Mouse (Mus musculus): Measurements from ENCODE around the gene Trak1.

Trak1 gene

DNA sequence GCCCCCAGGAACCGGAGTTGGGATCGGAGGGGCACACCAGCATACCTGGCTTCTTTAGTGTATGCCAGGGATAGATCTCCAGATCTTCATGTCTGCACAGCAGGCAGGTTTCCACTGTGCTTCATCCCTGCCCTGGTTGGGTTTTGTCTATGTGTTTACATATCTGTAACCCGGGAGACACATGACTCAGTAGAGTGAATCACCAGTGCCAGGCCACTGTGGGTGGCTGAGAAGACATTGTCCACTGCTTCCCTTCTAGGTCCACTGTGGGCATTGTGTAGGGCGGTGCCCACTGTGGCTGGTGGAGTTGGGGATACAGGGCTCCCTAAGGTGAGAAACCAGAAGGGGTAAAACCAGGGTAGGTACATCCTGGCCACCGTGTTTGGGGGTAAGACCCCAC lies 98.5 kb downstream of the Trak1 start:
- DNase-seq (ENCODE audit: low spot score in 2 of 2), result no peak

DNA sequence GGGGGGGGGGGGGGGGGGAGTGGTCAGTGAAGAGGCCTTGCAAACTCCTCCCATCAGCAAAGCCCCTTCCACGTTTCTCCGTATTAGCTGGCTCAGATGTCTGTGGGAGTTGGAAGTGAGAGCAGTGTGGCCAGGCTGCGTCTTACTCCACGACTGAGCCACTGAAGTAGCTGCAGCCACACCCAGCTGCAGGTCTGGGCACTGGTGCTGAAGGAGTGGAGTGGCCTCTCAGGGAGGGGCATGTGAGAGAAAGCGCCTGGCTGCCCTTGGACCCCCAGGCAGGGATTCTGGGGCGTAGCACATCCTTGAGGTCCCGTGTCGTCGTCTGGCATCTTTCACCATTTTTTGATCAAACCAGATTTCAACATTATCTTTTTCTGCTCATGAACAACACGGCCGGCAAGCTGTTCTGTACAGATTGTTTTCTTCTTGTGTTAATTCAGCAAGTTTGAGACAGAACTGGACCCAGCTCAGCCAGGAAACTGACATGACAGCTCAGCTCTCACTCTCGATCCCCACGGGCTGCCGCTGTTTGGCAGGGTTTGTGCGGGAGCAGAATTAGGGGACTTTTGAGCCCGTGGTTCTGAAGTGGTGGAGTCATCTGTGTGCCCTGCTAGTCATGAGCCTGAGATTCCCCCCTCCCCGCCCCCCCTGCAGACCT lies 100.9 kb downstream of the Trak1 start:
- DNase-seq (ENCODE audit: low spot score in 2 of 2), result peak; percentile 64 to 82

DNA sequence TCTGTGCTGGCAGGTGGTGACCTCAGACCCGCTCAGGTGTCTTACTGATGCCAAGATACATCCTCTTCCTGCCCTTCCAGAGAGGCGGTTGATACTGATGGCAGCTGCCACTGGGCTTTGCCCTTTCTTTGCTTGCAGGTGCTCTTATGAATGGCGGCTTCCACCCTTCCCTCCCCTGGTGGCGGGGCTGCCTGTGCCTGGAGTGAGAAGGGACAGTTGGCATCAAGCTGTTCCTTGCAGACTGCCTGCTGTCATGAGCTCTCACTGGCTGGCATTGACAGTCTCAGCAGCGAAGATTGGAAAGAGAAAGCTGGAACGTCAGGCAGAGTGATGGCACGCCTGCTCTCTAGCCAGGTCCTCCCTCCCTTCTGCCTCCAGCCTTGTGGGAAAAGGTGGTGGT lies 101.5 kb downstream of the Trak1 start:
- peak; percentile 84 to 92 for DNase-seq (ENCODE audit: low spot score in 2 of 2)

DNA sequence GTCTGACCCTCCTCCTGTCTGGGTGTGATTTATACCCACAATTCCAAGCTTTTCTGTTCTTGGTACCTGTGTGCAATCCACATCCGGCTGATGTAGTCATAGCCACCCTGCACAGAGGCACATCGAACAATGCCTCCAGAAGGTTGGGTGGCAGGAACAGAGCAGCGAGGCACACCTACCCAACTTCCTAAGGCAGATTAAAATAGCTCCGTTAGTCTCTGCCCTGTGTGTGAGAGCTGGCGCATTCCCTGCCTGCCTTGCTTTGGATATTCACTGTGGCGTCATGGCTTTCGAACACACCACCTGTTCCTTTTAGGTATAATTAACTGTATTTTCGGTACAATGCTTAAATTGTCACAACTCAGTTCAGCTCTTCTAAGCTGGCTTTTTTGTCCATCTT lies 103.3 kb downstream of the Trak1 start:
- DNase-seq (ENCODE audit: low spot score in 2 of 2), result no peak

DNA sequence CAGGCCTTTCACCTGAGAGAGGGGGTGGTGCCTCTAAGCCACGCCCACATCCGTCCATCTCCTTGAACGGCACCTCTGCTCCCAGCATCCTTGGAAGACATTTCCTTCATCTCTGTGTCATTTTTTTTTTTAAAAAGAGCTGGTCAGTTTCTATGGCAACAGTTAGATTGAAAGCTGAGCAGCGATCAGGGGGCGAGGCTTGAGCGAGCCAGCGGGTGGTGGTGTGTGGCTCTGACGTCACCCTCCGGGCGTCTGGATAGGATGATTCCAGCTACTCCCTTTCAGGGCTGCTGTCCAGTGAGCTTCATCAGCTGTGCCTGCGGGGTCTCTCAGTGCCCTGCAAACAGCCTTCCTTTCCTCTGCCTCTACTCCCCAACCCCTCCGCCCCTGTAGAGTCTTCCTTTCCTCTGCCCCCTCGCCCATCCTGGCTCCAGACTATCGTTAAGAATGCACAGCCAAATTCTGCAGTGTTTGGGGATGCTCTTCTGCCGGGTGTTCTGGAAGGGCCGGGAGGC lies 105.9 kb downstream of the Trak1 start:
- DNase-seq (ENCODE audit: low spot score in 2 of 2), result peak; percentile 95 to 98

DNA sequence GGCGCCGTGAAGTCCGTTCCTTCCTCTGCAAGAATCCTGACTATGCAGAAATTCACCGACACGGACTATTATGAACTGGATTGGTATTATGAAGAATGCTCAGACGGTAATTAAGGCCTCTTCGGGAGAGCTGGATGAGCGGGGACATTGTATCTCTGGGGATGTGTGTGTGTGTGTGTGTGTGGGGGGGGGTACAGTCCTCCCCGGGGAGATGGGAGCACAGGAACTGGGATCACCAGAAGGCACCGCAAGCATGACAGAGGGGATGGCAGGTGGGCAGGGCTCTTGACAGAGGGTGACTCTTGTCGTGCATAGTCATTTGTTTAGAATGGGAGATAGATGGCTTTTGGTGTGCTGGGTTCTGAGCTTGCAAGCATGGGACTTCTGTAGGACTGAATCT lies 106.4 kb downstream of the Trak1 start:
- DNase-seq (ENCODE audit: low spot score in 2 of 2), result peak in 1 of 2 experiments; percentile 45

DNA sequence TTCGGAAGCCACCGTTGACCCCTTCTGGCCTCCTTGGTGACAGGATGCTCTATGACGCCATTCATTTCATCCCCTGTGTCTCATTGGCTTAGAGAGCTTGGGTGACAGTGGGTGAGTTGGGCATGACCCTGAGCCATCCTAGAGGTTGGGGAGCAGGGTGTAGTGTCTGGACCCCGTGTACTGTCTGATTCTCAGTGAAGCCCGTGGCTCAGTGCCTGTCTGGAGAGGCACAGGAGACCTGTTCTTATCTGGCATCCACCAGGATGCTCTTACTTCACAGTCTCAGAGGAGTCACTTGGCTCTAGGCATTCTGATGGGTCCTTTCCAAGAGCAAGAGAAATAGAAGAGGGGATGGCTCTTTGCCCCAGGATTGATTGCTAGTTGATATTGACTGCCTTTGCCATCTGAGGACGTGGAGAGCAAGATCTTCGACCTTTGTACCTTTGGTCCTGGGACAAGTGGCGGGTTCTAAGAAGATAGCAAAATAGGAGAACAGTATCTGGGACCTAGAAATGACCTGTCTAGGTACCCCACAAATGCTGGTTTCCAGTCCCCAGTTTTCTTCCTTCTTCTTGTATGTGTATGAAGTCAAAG lies 107.9 kb downstream of the Trak1 start:
- no peak for DNase-seq (ENCODE audit: low spot score in 2 of 2)

DNA sequence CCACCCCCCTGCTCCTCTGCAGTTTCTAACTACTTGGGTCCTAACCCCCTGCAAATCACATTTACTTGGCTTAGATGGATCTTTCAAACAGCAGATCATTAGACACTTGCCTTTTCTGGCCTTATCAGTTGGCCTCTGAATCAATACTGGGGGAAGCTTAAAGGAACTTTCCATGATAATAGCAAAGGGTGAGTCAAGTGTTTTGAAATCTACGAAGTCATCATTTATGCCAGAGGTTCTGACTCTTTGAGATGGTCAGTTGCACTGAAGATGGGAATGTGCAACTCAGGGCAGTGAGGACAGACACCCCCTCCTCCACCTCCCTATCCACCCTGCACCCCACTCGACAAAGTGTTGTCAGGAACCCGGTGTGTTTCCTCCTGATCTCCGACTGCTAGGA lies 108.5 kb downstream of the Trak1 start:
- DNase-seq (ENCODE audit: low spot score in 2 of 2), result no peak

DNA sequence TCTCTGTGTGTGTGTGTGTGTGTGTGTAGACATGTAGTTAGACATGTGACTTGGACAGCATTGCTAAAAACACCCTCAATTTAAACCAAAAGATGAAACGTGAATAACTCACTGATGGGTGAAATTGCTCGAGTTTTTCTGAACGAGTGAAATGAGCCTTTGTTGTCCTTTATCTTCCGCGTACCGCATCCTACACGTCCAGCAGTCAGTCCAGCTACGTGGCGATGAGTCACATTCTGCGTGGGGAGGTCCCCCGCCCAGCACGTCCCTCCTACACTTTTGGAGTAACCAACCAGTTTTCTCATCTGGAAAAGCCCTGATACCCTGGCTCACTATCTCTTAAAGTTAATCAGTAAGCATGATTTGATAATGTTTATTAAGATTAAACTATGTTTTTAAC lies 116.9 kb downstream of the Trak1 start:
- no peak for DNase-seq (ENCODE audit: low spot score in 2 of 2)

DNA sequence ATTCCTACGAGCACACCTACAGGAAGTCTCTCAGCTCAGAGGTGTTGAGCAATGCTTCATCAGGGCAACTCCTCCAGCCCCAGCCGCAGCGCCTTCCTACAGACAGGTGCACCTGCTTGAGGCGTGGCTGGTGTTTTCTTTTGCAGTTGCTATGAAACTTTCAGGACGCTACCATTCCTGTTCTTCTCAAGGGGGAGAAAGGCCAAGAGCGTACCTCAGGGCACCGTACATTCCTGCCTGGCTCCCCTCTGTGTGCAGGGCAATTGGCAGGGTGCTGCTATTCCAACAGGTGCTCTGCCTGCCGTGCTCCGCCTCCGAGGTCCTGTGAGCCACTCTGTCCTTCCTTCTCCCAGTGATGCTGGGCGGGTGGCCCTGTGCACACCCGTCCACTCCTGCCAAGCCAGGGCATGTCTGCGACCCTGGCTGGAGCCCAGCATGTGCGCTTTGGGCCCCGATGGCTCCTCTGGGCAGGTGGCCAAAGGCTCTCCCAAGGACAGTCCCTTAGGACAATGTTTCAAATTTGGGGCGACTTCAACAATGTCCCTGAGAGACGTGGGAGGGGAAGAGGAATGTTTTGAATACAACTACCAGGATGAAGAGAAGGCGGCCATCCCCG lies 118.4 kb downstream of the Trak1 start:
- DNase-seq (ENCODE audit: low spot score in 2 of 2), result peak; percentile 64 to 71

DNA sequence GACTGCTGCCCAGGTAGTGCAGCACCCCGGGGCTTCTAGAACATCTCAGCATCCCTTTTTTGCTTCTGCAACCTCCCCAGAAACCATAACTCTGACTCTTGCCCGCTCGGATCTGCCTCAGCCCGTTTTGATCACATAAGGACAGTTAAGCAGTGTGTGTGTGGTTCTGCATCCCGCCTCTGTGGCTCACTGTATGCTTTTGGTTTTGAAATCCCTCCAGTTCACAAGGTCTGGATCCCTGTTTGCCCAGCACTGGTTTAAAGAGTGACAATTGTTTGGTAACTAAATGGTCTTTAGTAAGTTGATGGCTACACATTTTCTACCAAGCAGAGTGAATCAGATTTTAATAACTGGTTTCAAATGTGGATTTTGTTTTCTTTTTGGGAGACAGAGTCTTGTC lies 119.2 kb downstream of the Trak1 start:
- no peak for DNase-seq (ENCODE audit: low spot score in 2 of 2)

DNA sequence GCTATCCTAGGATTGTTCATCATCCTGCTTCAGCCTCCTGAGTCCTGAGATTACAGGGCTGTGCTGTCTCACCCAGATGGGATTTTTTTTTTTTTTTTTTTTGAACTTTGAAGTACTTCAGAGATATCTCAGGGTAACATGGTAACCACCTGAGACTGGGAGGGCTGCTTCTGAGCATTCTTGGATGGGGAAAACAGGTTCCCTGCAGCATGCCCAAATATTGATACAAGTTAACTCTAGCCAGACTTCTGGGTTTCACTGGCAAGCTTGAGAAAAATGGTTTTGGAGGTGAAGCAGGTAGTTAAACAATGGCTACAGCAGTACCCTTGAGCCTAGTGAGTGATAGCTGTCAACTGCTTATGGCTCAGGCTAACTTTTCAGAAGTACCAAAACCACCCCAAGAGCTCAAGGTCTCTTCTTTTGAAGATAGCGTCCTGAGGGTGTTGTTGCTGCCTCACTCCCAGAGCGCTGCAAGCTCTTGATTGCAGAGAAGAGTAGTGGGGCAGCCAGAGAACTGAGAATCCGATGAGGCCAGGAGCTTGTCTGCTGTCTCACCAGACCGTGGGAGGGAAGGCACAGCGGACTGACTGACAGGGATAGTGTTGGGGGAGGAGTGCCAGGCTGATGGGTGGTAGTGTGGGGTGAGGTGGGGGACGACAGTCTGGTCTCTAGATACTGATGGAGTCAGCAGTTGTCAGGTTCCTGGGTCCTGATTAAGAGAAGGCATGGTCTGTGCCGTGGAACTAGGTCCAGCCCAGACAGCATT lies 119.8 kb downstream of the Trak1 start:
- no peak for DNase-seq (ENCODE audit: low spot score in 2 of 2)

DNA sequence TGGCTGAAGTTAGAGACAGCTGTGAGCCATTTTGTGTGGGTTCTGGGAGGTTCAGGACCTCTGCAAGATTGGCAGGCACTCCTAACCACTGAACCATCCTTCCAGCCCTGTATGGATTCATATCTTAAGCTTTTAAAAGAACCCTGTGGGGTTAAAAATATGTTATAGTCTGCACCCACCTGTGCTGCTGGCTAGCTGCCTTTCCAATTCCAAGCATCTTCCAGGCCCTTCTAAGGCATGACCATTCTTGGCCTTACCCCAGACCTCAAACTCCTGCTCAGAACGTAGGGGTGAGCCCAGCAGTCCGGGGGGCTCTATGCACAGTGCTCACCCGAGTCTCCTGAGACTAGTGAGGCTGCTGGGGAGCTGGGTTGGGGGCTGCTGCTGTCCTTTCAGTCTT lies 121.7 kb downstream of the Trak1 start:
- DNase-seq (ENCODE audit: low spot score in 2 of 2), result no peak

DNA sequence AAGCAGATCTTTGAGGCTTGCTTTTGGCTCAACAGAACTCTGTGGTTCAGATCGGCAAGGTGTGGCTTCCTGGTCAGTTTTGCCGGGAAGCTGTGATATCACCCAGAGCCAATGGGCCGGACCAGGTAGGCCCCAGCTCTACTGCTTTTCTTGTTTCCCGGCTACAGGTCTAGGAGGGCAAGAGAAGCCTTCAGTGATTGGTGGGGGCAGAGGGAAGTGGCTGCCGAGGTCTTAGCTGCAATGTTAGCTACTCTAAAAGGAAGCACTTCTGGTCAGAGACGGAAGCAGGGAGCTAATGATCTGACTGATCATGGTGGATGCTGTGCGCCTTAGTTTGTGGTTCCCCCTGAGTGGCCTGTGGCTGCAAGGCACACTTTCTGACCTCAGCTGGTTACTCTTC lies 122.3 kb downstream of the Trak1 start:
- DNase-seq (ENCODE audit: low spot score in 2 of 2), result no peak

DNA sequence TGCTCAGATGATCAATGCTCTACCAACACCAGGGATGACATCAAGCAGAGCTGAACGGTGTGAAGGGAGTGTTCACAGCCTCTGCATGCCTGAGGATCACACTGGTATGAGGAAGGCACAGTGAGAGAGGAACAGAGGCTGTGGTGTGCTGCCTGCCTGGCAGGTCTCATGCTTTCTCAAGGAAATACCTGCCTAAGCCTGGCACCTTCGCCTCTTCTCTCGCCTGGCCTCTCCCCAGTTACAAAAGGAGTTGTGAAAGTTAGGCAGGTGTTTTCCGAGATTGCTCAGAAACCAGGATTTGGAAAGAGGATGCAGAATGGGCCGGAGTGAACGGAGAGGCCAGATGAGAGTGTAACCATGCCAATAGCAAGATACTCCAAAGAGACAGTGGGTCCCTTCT lies 123.5 kb downstream of the Trak1 start:
- no peak for DNase-seq (ENCODE audit: low spot score in 2 of 2)

DNA sequence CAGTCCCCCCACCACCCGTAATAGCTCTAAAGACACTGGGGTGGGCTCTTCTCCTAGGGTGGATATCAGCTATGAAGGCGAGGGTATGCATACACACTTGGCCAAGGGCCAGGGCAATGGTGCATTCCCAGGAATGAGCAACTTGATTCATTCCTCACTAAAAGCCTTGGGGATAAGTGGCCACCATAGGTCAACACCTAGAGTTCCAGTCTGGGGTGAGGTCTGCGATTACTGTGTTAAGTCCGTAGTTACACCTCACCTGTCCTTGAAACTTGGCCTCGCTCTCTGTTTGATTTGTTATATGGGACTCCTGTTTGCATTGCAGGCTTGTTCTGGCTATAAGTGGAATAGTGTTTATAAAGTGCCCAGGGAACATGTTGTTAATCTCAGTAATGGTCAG lies 125.1 kb downstream of the Trak1 start:
- DNase-seq (ENCODE audit: low spot score in 2 of 2), result no peak

DNA sequence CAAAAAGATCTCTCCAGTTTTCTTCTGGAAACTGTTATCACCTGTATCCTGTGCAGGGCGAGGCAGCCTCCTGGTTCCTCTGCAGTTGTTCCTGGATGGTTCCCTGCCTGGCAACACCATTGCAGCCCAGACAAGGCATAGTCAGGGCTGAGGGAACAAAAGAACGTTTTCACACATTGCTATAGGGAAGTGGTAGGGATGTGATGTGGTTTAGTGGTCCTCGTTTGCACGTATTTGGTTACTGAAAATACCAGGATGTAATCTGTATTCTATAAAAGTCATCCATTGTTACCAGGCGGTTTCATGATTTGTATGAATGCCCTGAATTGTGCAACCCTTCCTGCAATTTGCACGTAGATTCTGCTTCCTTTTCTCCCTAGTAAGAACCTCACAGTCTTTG lies 126.3 kb downstream of the Trak1 start:
- DNase-seq (ENCODE audit: low spot score in 2 of 2), result no peak

DNA sequence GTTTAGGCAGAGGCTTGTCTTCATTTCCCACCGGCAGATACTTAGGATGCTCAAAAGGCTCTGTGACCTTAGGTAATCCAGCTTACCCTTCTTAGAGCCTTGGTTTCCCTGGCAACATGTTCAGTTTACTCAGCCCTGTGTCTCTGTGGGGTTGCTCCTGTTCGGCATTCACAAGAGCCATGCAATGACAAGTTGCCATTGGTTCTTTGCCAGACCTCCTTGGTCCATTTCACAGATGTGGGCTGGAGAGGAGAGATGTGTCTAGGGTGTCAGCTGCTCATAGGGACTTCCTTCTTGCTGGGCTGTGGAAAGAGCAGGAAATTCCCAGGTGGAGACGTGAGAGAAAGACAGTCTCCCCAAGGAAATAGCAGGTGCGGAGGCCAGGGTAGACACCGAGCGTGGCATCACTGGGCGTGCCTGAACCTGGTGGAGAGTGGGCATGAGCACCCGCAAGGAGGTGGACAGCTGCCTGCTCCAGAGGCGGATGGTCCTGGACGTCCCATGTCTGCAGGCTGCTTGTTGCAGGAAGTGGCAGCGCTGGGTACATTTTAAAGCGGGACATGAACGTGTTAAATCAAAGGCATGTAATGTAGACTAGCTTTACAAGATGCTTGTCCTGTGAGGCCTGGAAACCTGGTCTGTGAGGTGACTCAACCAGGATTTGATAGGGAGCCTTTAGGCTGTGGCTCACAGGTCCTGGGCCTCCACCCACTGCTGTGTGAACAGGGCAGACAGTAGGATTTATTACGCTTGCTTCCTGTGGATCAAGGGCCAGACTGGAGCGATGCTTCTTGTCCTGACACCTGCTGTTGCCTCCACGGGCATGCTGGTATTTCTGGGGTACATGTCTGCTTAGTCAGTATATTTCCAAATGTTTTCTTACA lies 127.2 kb downstream of the Trak1 start:
- DNase-seq (ENCODE audit: low spot score in 2 of 2), result no peak

DNA sequence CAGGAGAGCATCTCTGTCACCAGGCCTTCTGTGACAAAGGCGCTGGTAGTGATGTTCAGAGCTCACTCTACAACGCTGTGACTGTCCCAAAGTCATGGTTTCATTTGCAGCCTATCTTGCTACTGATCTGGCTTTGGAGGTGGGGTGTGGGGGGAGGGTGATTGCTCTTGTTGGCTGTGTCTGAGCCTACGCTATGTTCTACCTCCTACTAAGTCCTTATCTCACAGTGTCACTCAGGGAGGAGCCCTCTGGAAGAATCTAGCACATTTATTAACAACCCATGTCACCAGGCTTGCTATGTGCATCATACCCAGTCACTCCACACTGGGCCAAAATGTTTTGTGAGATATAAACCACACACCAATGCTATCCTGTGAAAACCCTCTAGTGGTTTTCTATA lies 129.1 kb downstream of the Trak1 start:
- no peak for DNase-seq (ENCODE audit: low spot score in 2 of 2)

DNA sequence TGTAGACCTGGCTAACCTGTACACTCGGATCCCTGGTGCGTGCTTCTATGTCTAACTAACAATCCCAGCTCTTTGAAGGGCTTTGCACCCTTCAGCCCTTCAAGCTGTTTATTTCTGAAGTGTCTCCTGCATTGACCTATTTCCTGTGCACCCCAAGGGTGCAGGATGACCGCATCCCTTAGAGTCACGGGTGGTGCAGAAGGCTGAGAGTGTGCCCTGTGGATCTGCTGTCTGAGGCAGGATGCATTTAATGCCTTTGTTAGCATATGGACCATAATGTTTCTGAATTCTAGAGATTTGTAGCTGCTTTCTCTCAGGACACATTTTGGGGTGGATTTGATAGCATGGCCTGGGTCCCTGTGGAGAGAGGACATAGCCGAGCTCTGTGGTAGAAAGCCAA lies 129.6 kb downstream of the Trak1 start:
- DNase-seq (ENCODE audit: low spot score in 2 of 2), result no peak

DNA sequence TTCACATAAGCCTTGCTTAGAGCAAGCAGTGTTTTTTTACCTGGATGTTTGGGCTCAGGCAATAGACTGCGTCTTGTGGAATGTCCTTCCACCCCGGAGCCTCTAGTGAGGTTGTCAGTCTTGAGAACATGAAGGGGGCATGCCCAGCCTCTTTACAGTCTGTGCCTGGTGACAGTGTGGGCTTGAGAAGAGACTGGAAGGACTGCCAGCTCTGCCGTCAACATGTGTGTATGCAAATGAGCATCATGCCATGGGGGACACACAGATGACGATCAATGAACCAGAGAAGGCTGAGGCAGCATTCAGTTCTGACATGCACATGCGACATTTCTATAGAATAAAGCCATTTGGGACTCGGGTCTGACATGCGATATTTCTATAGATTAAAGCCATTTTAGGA lies 132.3 kb downstream of the Trak1 start:
- DNase-seq (ENCODE audit: low spot score in 2 of 2), result no peak

DNA sequence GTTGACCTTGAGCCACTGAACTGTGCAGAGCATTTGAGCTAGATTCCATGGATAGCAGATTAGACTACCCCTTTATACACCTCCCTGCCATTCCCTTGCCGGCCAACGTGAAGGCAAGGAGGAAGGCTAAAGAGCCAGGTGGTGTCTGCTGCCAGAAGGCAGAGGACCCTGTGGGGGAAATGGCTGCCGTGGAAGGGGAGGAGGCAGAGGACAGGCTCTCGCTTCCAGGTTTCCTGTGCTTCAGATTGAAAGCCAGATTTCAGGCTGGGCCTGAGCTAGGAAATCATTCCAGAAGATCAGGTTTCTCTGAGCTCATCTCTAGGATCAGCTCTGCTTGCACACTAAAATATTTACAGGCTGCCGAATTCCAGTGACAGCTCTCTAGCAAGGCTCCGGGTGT lies 133.1 kb downstream of the Trak1 start:
- DNase-seq (ENCODE audit: low spot score in 2 of 2), result no peak
